Mouse (Mus musculus) MEL (cell line): ENCODE results near the gene Tom1l2. TPM values are rescaled to one million over a fixed set of nuclear protein-coding genes. Genes with fewer than 3 reads are reported as not detected.

Experiments used
- DNase-seq: peaks from one replicate; pipeline ENCODE4 v3.0.0; 2011; ENCODE audit warnings: low read depth, low spot score
- H3K27ac ChIP-seq: 2 replicates; pipeline ENCODE4 v1.5.1; 2012; ENCODE audit warnings: low read depth, mild to moderate bottlenecking, control low read depth, low read length, moderate library complexity; ENCODE audit not compliant: control insufficient read depth
- H3K27me3 ChIP-seq, 2 experiments: fragments of 150-350 bp in 1 of 2; sonication (generic) in 1 of 2; 2 replicates each; pipeline ENCODE4 v1.6.1; 2012; ENCODE audit warnings: low read length in 2 of 2, mild to moderate bottlenecking in 2 of 2, improper control_type of control experiment in 1 of 2, moderate library complexity in 1 of 2; ENCODE audit not compliant: insufficient read depth in 2 of 2, control insufficient read depth in 1 of 2
- H3K36me3 ChIP-seq, 2 experiments: 2 replicates each; pipeline ENCODE4 v1.6.1; 2012 to 2014; ENCODE audit warnings: low read length in 2 of 2, improper control_type of control experiment in 1 of 2, inconsistent platforms in 1 of 2, mild to moderate bottlenecking in 1 of 2; ENCODE audit not compliant: insufficient read depth in 2 of 2, control insufficient read depth in 1 of 2
- H3K4me1 ChIP-seq, 2 experiments: fragments of 150-350 bp in 1 of 2; sonication (generic) in 1 of 2; 2 replicates each; pipeline ENCODE4 v1.6.1; 2012; ENCODE audit warnings: low read length in 2 of 2, improper control_type of control experiment in 1 of 2, mild to moderate bottlenecking in 1 of 2; ENCODE audit not compliant: insufficient read depth in 2 of 2, control insufficient read depth in 1 of 2
- H3K4me3 ChIP-seq, 2 experiments: fragments of 150-350 bp in 1 of 2; sonication (generic) in 1 of 2; 2 replicates each; pipeline ENCODE4 v1.5.1; 2012; ENCODE audit warnings: low read depth in 2 of 2, low read length in 2 of 2, mild to moderate bottlenecking in 2 of 2, moderate library complexity in 2 of 2, control low read depth in 1 of 2, improper control_type of control experiment in 1 of 2; ENCODE audit not compliant: control insufficient read depth in 1 of 2, insufficient read depth in 1 of 2
- H3K79me2 ChIP-seq: 2 replicates; pipeline ENCODE4 v1.6.1; 2012; ENCODE audit warnings: mild to moderate bottlenecking, low read length, moderate library complexity; ENCODE audit not compliant: control insufficient read depth, poor library complexity, insufficient read depth
- H3K9ac ChIP-seq: 2 replicates; pipeline ENCODE4 v1.6.1; 2012; ENCODE audit warnings: low read depth, mild to moderate bottlenecking, control low read depth, low read length, moderate library complexity; ENCODE audit not compliant: control insufficient read depth, poor library complexity, severe bottlenecking
- H3K9me3 ChIP-seq: fragments of 150-350 bp; sonication (generic); replicated peaks from 2 replicates; pipeline ENCODE4 v1.6.1; 2012; ENCODE audit warnings: mild to moderate bottlenecking, low read length, improper control_type of control experiment, moderate library complexity; ENCODE audit not compliant: insufficient read depth
- CHD1 ChIP-seq: IDR thresholded peaks from 2 replicates; pipeline ENCODE4 v1.6.1; 2012; ENCODE audit warnings: low read depth, mild to moderate bottlenecking, inconsistent platforms, low read length, improper control_type of control experiment
- CHD2 ChIP-seq: IDR thresholded peaks from 2 replicates; pipeline ENCODE4 v1.6.1; 2011; ENCODE audit warnings: low read length, improper control_type of control experiment
- CTCF ChIP-seq, 3 experiments: IDR thresholded peaks in 2 of 3; conservative IDR thresholded peaks in 1 of 3; 2 replicates each; pipeline ENCODE4 v1.5.1; 2011 to 2012; ENCODE audit warnings: low read length in 3 of 3, low read depth in 2 of 3, mild to moderate bottlenecking in 2 of 3, improper control_type of control experiment in 1 of 3, inconsistent platforms in 1 of 3, mixed read lengths in 1 of 3, moderate library complexity in 1 of 3; ENCODE audit not compliant: control insufficient read depth in 1 of 3, insufficient read depth in 1 of 3, poor library complexity in 1 of 3, severe bottlenecking in 1 of 3
- ELF1 ChIP-seq: IDR thresholded peaks from 2 replicates; pipeline ENCODE4 v1.6.1; 2014; ENCODE audit warnings: low read depth, mild to moderate bottlenecking, inconsistent platforms, low read length, improper control_type of control experiment, moderate library complexity
- EP300 ChIP-seq, 2 experiments: IDR thresholded peaks; 2 replicates each; pipeline ENCODE4 v1.6.1; 2011; ENCODE audit warnings: improper control_type of control experiment in 2 of 2, low read length in 2 of 2, low read depth in 1 of 2, mild to moderate bottlenecking in 1 of 2
- ETS1 ChIP-seq: IDR thresholded peaks from 2 replicates; pipeline ENCODE4 v1.6.1; 2012; ENCODE audit warnings: low read depth, mild to moderate bottlenecking, inconsistent platforms, low read length, improper control_type of control experiment, moderate library complexity
- GABPA ChIP-seq: IDR thresholded peaks from 2 replicates; pipeline ENCODE4 v1.6.1; 2012; ENCODE audit warnings: low read depth, mild to moderate bottlenecking, inconsistent platforms, low read length, improper control_type of control experiment, moderate library complexity
- GATA1 ChIP-seq: IDR thresholded peaks from 2 replicates; pipeline ENCODE4 v1.6.1; 2011; ENCODE audit warnings: low read depth, low read length, improper control_type of control experiment
- HCFC1 ChIP-seq: IDR thresholded peaks from 2 replicates; pipeline ENCODE4 v1.6.1; 2012; ENCODE audit warnings: low read depth, mild to moderate bottlenecking, inconsistent platforms, low read length, improper control_type of control experiment, moderate library complexity
- KAT2A ChIP-seq: conservative IDR thresholded peaks from 2 replicates; pipeline ENCODE4 v1.6.1; 2012; ENCODE audit warnings: low read depth, low read length, improper control_type of control experiment, inconsistent platforms
- MAFK ChIP-seq: IDR thresholded peaks from 2 replicates; pipeline ENCODE4 v1.6.1; 2011; ENCODE audit warnings: low read depth, mild to moderate bottlenecking, low read length, improper control_type of control experiment, borderline replicate concordance
- MAX ChIP-seq: IDR thresholded peaks from 2 replicates; pipeline ENCODE4 v1.6.1; 2011; ENCODE audit warnings: low read length, improper control_type of control experiment
- MAZ ChIP-seq: IDR thresholded peaks from 2 replicates; pipeline ENCODE4 v1.6.1; 2012; ENCODE audit warnings: low read depth, mild to moderate bottlenecking, inconsistent platforms, low read length, improper control_type of control experiment
- MEF2A ChIP-seq: IDR thresholded peaks from 2 replicates; pipeline ENCODE4 v1.6.1; 2014; ENCODE audit warnings: low read depth, mild to moderate bottlenecking, inconsistent platforms, low read length, improper control_type of control experiment; ENCODE audit not compliant: poor library complexity, insufficient replicate concordance, severe bottlenecking; ENCODE audit errors: extremely low read depth
- MXI1 ChIP-seq: IDR thresholded peaks from 2 replicates; pipeline ENCODE4 v1.6.1; 2011; ENCODE audit warnings: mild to moderate bottlenecking, low read depth, low read length, improper control_type of control experiment
- MYB ChIP-seq: IDR thresholded peaks from 2 replicates; pipeline ENCODE4 v1.6.1; 2011; ENCODE audit warnings: mild to moderate bottlenecking, low read depth, low read length, improper control_type of control experiment
- NELFE ChIP-seq: IDR thresholded peaks from 2 replicates; pipeline ENCODE4 v1.6.1; 2011; ENCODE audit warnings: low read depth, low read length, improper control_type of control experiment
- NRF1 ChIP-seq: IDR thresholded peaks from 2 replicates; pipeline ENCODE4 v1.6.1; 2014; ENCODE audit warnings: low read depth, mild to moderate bottlenecking, inconsistent platforms, low read length, improper control_type of control experiment, moderate library complexity; ENCODE audit not compliant: poor library complexity, insufficient read depth, severe bottlenecking
- POLR2A ChIP-seq, 2 experiments: IDR thresholded peaks; 2 replicates each; pipeline ENCODE4 v1.6.1; 2011 to 2012; ENCODE audit warnings: low read length in 2 of 2, mild to moderate bottlenecking in 2 of 2, control low read depth in 1 of 2, improper control_type of control experiment in 1 of 2, low read depth in 1 of 2, moderate library complexity in 1 of 2; ENCODE audit not compliant: control insufficient read depth in 1 of 2, insufficient read depth in 1 of 2, poor library complexity in 1 of 2
- POLR2AphosphoS2 ChIP-seq: IDR thresholded peaks from 2 replicates; pipeline ENCODE4 v1.6.1; 2011; ENCODE audit warnings: low read length, improper control_type of control experiment
- POLR2AphosphoS5 ChIP-seq: IDR thresholded peaks from 2 replicates; pipeline ENCODE4 v1.6.1; 2012; ENCODE audit warnings: low read depth, borderline replicate concordance, mild to moderate bottlenecking, inconsistent platforms, low read length, moderate library complexity, mixed read lengths
- RAD21 ChIP-seq: IDR thresholded peaks from 2 replicates; pipeline ENCODE4 v1.6.1; 2011; ENCODE audit warnings: mild to moderate bottlenecking, low read depth, low read length, improper control_type of control experiment
- RCOR1 ChIP-seq: IDR thresholded peaks from 2 replicates; pipeline ENCODE4 v1.6.1; 2012; ENCODE audit warnings: low read depth, mild to moderate bottlenecking, inconsistent platforms, low read length, improper control_type of control experiment
- SIN3A ChIP-seq: IDR thresholded peaks from 2 replicates; pipeline ENCODE4 v1.6.1; 2012; ENCODE audit warnings: low read length, improper control_type of control experiment, inconsistent platforms
- SMC3 ChIP-seq: IDR thresholded peaks from 2 replicates; pipeline ENCODE4 v1.6.1; 2011; ENCODE audit warnings: low read depth, low read length, improper control_type of control experiment
- TAL1 ChIP-seq: IDR thresholded peaks from 2 replicates; pipeline ENCODE4 v1.6.1; 2012; ENCODE audit warnings: mild to moderate bottlenecking, inconsistent platforms, low read length, moderate library complexity, mixed read lengths
- TBP ChIP-seq: IDR thresholded peaks from 2 replicates; pipeline ENCODE4 v1.8.0; 2011; ENCODE audit warnings: low read depth, low read length, improper control_type of control experiment
- UBTF ChIP-seq: IDR thresholded peaks from 2 replicates; pipeline ENCODE4 v1.6.1; 2012; ENCODE audit warnings: low read depth, mild to moderate bottlenecking, inconsistent platforms, low read length, improper control_type of control experiment, moderate library complexity, borderline replicate concordance; ENCODE audit not compliant: insufficient read depth
- USF1 ChIP-seq: IDR thresholded peaks from 2 replicates; pipeline ENCODE4 v1.6.1; 2014; ENCODE audit warnings: low read depth, mild to moderate bottlenecking, inconsistent platforms, low read length, improper control_type of control experiment, moderate library complexity
- USF2 ChIP-seq, 2 experiments: IDR thresholded peaks; 2 replicates each; pipeline ENCODE4 v1.6.1; 2011 to 2012; ENCODE audit warnings: improper control_type of control experiment in 2 of 2, low read length in 2 of 2, borderline replicate concordance in 1 of 2, inconsistent platforms in 1 of 2, low read depth in 1 of 2, mild to moderate bottlenecking in 1 of 2; ENCODE audit not compliant: insufficient read depth in 1 of 2
- ZC3H11A ChIP-seq: IDR thresholded peaks from 2 replicates; pipeline ENCODE4 v1.6.1; 2012; ENCODE audit warnings: low read depth, mild to moderate bottlenecking, inconsistent platforms, low read length, improper control_type of control experiment
- ZKSCAN1 ChIP-seq: IDR thresholded peaks from 2 replicates; pipeline ENCODE4 v1.6.1; 2012; ENCODE audit warnings: low read depth, mild to moderate bottlenecking, inconsistent platforms, low read length, improper control_type of control experiment, moderate library complexity
- ZMIZ1 ChIP-seq: IDR thresholded peaks from 2 replicates; pipeline ENCODE4 v1.6.1; 2012; ENCODE audit warnings: low read depth, mild to moderate bottlenecking, inconsistent platforms, low read length, improper control_type of control experiment, moderate library complexity
- ZNF384 ChIP-seq: IDR thresholded peaks from 2 replicates; pipeline ENCODE4 v1.6.1; 2012; ENCODE audit warnings: low read depth, mild to moderate bottlenecking, inconsistent platforms, low read length, improper control_type of control experiment
- polyA plus RNA-seq, 2 experiments: library from polyadenylated mRNA; stranded (reverse) in 1 of 2; unstranded in 1 of 2; fragments of >175 nt in 1 of 2; fragments of >200 nt in 1 of 2; gene quantifications; 2 replicates each; pipeline versions ENCODE4 v1.2.1 to v1.2.4; 2012; ENCODE audit warnings: low replicate concordance in 2 of 2, low read depth in 1 of 2; ENCODE audit not compliant: insufficient read length in 2 of 2, insufficient read depth in 1 of 2, missing spikeins in 1 of 2
- total RNA-seq: library from RNA; depleted of rRNA; stranded (reverse); fragments of 300-350 nt; gene quantifications from 2 replicates; pipeline ENCODE4 v1.2.3, GENCODE M21; 2012

Tom1l2 gene
- total and polyA plus RNA-seq, 3 experiments: 6.8 to 12.2 TPM; not detected in 1

DNA sequence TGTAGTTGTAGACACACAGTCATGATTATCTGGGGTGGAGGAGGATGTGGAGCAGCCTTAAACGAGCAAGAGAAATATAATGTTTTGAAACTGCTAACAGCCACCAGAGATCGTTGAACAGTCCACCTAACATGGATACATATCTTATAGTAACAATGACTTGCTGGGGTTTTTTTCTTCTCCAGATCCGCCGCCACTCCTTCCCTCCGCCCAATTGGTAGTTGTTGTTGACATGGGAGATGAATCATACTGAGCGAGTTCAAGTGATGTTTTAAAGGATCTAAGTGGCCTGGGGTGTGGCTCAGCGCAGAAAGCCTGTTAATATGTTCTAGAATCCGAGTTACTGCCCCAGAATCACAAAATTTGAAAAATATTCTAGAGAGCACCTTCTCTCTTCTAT, 133.1 kb downstream of the Tom1l2 start (continued):
- TF ChIP-seq HCFC1 (no peak), CTCF (IDR thresholded peaks at IDR 0.05 in 2 of 3, conservative IDR thresholded peaks at IDR 0.05 in 1 of 3; ENCODE audit: control insufficient read depth in 1 of 3, insufficient read depth in 1 of 3, low read depth in 2 of 3, low read length in 3 of 3, poor library complexity in 1 of 3, severe bottlenecking in 1 of 3) (no peak)

DNA sequence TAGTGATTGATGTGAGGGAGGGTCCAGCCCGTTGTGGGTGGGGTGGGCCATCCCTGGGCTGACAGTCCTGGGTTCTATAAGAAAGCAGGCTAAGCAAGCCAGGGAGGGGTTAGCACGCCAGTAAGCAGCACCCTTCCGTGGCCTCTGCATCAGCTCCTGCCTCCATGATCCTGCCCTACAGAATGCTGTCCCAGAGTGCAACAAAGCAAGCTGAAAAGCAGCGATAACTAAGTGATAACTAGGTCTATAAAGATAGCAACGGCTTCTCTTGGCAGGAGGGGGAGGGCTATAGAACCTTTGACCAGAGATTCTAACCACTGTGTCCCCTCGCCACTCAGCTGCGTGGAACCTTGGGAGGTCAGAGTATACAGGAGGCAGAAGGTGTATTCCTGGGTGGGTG, 135.2 kb downstream of the Tom1l2 start:
- Histone ChIP-seq H3K27me3 (no peaks in the 10 kb centered on the region), H3K36me3 (peaks cover 11 to 40% of the 10 kb centered on the region in 2 experiments), H3K4me1 (peaks cover 30 to 52% of the 10 kb centered on the region in 2 experiments), H3K9ac (peak overlapping the region; percentile 19), H3K27ac (peak overlapping the region; percentile 96), H3K9me3 (no peaks in the 10 kb centered on the region), H3K4me3 (peak overlapping the region in 1 of 2 experiments; percentile 10; a peak in 1 of 4 replicates), H3K79me2 (peaks cover 70% of the 10 kb centered on the region)
- DNase-seq: peak; percentile 76
- TF ChIP-seq GABPA: no peak
- peak; percentile 49; the same call in 1 of the 2 replicates for TF ChIP-seq HCFC1
- TF ChIP-seq MAFK: 0 out of 2 replicates have a peak, but pooled peaks have one; percentile 34
- TF ChIP-seq MAZ: peak; percentile 85; the same call in 1 of the 2 replicates
- peak; percentile 78 for TF ChIP-seq TAL1
- TF ChIP-seq CHD1: no peak
- no peak for TF ChIP-seq ZNF384
- peak; percentile 86 for TF ChIP-seq ETS1
- peak; percentile 95 to 98 for TF ChIP-seq EP300 (IDR thresholded peaks at IDR 0.05; ENCODE audit: low read depth in 1 of 2, low read length in 2 of 2)
- TF ChIP-seq MAX: peak; percentile 56
- TF ChIP-seq ZC3H11A: no peak; the same call in 1 of the 2 replicates
- TF ChIP-seq SMC3: peak; percentile 12; the same call in 1 of the 2 replicates
- TF ChIP-seq ZKSCAN1: no peak
- no peak for TF ChIP-seq USF1
- peak; percentile 91 for TF ChIP-seq MYB
- TF ChIP-seq KAT2A: 0 out of 2 replicates have a peak, but pooled peaks have one; percentile 29
- TF ChIP-seq GATA1: peak; percentile 96
- TF ChIP-seq ELF1: no peak
- TF ChIP-seq MXI1: 0 out of 2 replicates have a peak, but pooled peaks have one; percentile 35
- no peak for TF ChIP-seq POLR2AphosphoS5
- TF ChIP-seq POLR2AphosphoS2: peak; percentile 67
- no peak for TF ChIP-seq MEF2A
- no peak for TF ChIP-seq RAD21
- no peak for TF ChIP-seq NRF1
- TF ChIP-seq CTCF (IDR thresholded peaks at IDR 0.05 in 2 of 3, conservative IDR thresholded peaks at IDR 0.05 in 1 of 3; ENCODE audit: control insufficient read depth in 1 of 3, insufficient read depth in 1 of 3, low read depth in 2 of 3, low read length in 3 of 3, poor library complexity in 1 of 3, severe bottlenecking in 1 of 3): no peak
- TF ChIP-seq RCOR1: peak; percentile 79
- peak; percentile 64 for TF ChIP-seq ZMIZ1
- TF ChIP-seq USF2 (IDR thresholded peaks at IDR 0.05; ENCODE audit: borderline replicate concordance in 1 of 2, insufficient read depth in 1 of 2, low read depth in 1 of 2, low read length in 2 of 2): no peak
- TF ChIP-seq NELFE: peak; percentile 22; the same call in 1 of the 2 replicates
- 0 out of 4 replicates have a peak, but pooled peaks of 1 of the 2 experiments have one; percentile 44 for TF ChIP-seq POLR2A (IDR thresholded peaks at IDR 0.05; ENCODE audit: control insufficient read depth in 1 of 2, insufficient read depth in 1 of 2, low read depth in 1 of 2, low read length in 2 of 2, poor library complexity in 1 of 2)
- TF ChIP-seq UBTF: no peak
- TF ChIP-seq TBP: 0 out of 2 replicates have a peak, but pooled peaks have one; percentile 15
- peak; percentile 42; the same call in 1 of the 2 replicates for TF ChIP-seq CHD2
- peak; percentile 92 for TF ChIP-seq SIN3A
